Mouse (Mus musculus) ES-E14 (cell line): ENCODE results near the gene Slc25a22. TPM values are rescaled to one million over a fixed set of nuclear protein-coding genes. Genes with fewer than 3 reads are reported as not detected.
A peak's percentile ranks its signal among the peaks of the same experiment; 100 is the strongest.

ENCODE experiments used
- DNase-seq: peaks from one replicate; pipeline ENCODE4 v3.0.0-alpha.2; 2013; ENCODE audit warnings: low read depth, low spot score
- H3K27ac ChIP-seq: 2 replicates; pipeline ENCODE4 v1.5.1; 2012; ENCODE audit warnings: low read depth, mild to moderate bottlenecking, low read length, moderate library complexity, mixed read lengths; ENCODE audit not compliant: poor library complexity, insufficient read depth, severe bottlenecking
- H3K36me3 ChIP-seq: 2 replicates; pipeline ENCODE4 v1.6.1; 2012; ENCODE audit warnings: mild to moderate bottlenecking, low read length, moderate library complexity, mixed read lengths; ENCODE audit not compliant: control insufficient read depth, poor library complexity, insufficient read depth, severe bottlenecking
- H3K4me1 ChIP-seq, 2 experiments: fragments of 150-350 bp in 1 of 2; sonication (generic) in 1 of 2; 2 replicates each; pipeline ENCODE4 v1.6.1; 2012; ENCODE audit warnings: low read length in 2 of 2, mild to moderate bottlenecking in 1 of 2, mixed read lengths in 1 of 2; ENCODE audit not compliant: control insufficient read depth in 2 of 2, insufficient read depth in 2 of 2, poor library complexity in 1 of 2
- H3K4me3 ChIP-seq, 2 experiments: fragments of 150-350 bp in 1 of 2; sonication (generic) in 1 of 2; 2 replicates each; pipeline ENCODE4 v1.5.1; 2012; ENCODE audit warnings: low read length in 2 of 2, low read depth in 1 of 2, mild to moderate bottlenecking in 1 of 2, mixed read lengths in 1 of 2; ENCODE audit not compliant: insufficient read depth in 1 of 2, poor library complexity in 1 of 2, severe bottlenecking in 1 of 2
- H3K9ac ChIP-seq: 2 replicates; pipeline ENCODE4 v1.6.1; 2012; ENCODE audit warnings: low read depth, mild to moderate bottlenecking, low read length, mixed read lengths; ENCODE audit not compliant: poor library complexity, insufficient read depth, severe bottlenecking
- H3K9me3 ChIP-seq: fragments of 150-350 bp; sonication (generic); 2 replicates; pipeline ENCODE4 v1.6.1; 2012; ENCODE audit warnings: low read depth, mild to moderate bottlenecking, low read length; ENCODE audit not compliant: control insufficient read depth, insufficient read depth
- CHD2 ChIP-seq: IDR thresholded peaks from 2 replicates; pipeline ENCODE4 v1.6.1; 2014; ENCODE audit warnings: mild to moderate bottlenecking, low read depth, low read length, inconsistent platforms
- HCFC1 ChIP-seq: IDR thresholded peaks from 2 replicates; pipeline ENCODE4 v1.6.1; 2012; ENCODE audit warnings: low read length, inconsistent platforms, borderline replicate concordance; ENCODE audit not compliant: insufficient read depth
- MAFK ChIP-seq: IDR thresholded peaks from 2 replicates; pipeline ENCODE4 v1.6.1; 2014; ENCODE audit warnings: mild to moderate bottlenecking, low read depth, low read length, inconsistent platforms; ENCODE audit not compliant: insufficient read depth
- ZC3H11A ChIP-seq: IDR thresholded peaks from 2 replicates; pipeline ENCODE4 v1.6.1; 2012; ENCODE audit warnings: low read depth, mild to moderate bottlenecking, inconsistent platforms, low read length, borderline replicate concordance
- ZNF384 ChIP-seq: IDR thresholded peaks from 2 replicates; pipeline ENCODE4 v1.6.1; 2012; ENCODE audit warnings: low read depth, low read length, inconsistent platforms
- in situ Hi-C, 2 experiments: fragments of 600-800 bp; cut with MboI; formaldehyde crosslinking; loops; one replicate each; pipeline ENCODE4 v1.15.1; 2025; ENCODE audit warnings: low sequenced_read_pairs in 2 of 2, inconsistent platforms in 1 of 2; ENCODE audit not compliant: unreplicated experiment in 2 of 2
- total RNA-seq: library from RNA; depleted of rRNA; stranded (reverse); fragments of 300-350 nt; gene quantifications from 2 replicates; pipeline ENCODE4 v1.2.3, GENCODE M21; 2012

Slc25a22 gene
- total RNA-seq, 1 experiment, result 16.2 TPM

DNA sequence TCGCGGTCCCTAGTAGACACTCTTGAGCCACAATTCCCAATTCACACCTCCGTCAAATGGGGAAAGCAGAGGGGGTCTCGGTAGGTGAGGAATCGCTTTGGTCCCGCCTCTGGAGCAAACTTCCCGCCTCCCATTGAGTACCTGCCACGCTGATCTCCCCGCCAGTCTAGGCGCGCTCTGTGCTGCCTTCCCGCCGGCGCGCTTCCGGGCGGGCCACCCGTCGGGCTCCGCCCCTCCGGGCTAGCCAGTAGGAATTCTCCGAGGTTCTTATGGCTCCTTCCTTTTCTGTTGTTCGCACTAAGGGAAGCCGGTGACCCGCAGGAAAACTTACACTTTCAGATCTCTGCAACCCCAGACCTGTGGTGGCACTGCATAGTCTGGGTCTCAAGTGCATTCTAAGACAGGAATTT is 6.1 kb upstream of the Slc25a22 start, which contains the start of gene Pidd1:
Gene Pidd1 (minus strand): TSS at position 198 of the 410 bp plus-strand sequence.
- Histone ChIP-seq H3K9ac (peak within 1 kb of the TSS; percentile 83), H3K9me3 (no peaks in the 10 kb centered on the region), H3K36me3 (peaks cover 47% of the 10 kb centered on the region), H3K27ac (peak within 1 kb of the TSS; percentile 14), H3K4me3 (peak within 1 kb of the TSS; percentile 61 to 89), H3K4me1 (peaks cover 0 to 15% of the 10 kb centered on the region in 2 experiments; a peak in 2 of 4 replicates)
- DNase-seq, result peak; percentile 83
- in situ Hi-C loops, result no loop called here
- TF ChIP-seq HCFC1 (peak; percentile 56; the same call in 1 of the 2 replicates), CHD2 (no peak)

DNA sequence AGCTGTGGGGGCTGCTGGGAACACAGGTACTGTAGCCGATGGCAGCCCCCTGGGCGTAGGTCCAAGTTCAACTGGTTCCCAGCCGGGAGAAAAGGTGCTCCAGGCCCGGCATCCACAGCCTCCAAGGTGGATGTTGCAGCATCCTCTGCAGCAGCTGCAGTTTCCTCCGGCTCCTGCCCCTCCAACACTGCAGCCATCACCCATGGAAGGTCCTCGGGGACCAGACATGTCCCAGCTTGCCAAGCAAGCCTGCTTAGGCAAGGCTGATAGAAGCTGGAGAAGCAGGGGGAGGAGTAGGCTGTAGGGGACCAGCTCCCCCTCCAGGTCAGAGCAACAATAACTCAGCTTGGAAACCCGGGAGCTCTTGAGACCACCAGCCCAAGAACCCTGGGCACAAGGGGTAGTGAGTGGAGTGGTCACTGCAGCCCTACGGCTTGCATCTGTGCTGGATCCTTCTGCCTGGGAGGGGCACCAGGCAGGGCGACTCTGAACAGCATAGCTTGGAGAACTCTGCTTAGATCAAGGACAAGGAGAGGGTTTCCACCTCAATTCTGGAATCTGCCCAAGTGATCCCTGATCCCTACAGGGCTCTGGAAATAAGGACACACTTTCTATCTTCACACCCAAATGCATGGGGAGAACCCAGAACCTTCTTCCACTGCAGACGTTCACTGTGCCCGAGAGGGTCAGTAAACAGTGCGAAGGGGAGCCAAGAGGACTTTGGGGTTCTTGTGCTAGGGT is 5.6 kb upstream of the Slc25a22 start:
- no peak for TF ChIP-seq ZNF384
- TF ChIP-seq CHD2, result no peak
- TF ChIP-seq ZC3H11A, result no peak
- no peak for TF ChIP-seq MAFK
- no peak for TF ChIP-seq HCFC1
- peaks cover 0 to 15% of the 10 kb centered on the region in 2 experiments; a peak in 2 of 4 replicates for H3K4me1 ChIP-seq
- in situ Hi-C loops, result no loop called here

DNA sequence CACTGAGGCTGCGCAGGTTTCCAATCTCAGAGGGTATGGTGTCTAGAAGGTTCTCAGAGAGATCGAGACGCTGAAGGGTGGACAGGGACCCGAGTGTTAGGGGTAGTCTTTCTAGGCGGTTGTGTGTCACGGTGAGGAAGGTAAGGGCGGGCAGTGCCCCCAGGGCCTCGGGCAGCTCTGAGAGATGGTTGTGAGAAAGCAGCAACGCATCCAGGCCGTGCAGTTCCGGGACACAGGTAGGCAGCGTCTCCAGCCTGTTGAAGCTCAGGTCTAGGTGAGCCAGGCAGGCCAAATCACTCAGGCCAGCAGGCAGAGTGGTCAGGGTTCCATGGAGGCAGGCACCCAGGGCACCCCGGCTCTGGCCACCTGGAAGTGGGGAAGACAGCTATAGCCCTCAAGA is 4.5 kb upstream of the Slc25a22 start:
- no peak for DNase-seq
- in situ Hi-C loops, result no loop called here
- TF ChIP-seq MAFK (no peak), HCFC1 (no peak), ZC3H11A (no peak), ZNF384 (no peak), CHD2 (no peak)
- peaks cover 48% of the 10 kb centered on the region for H3K36me3 ChIP-seq
- no peaks in the 10 kb centered on the region for H3K9me3 ChIP-seq
- H3K27ac ChIP-seq, result no peak overlapping the region
- H3K4me1 ChIP-seq, result peaks cover 0 to 15% of the 10 kb centered on the region in 2 experiments; a peak in 2 of 4 replicates
- peak overlapping the region; percentile 61 to 89 for H3K4me3 ChIP-seq
- peak overlapping the region; percentile 83; the same call in 1 of the 2 replicates for H3K9ac ChIP-seq

More for the DNA sequence above, 5.6 kb upstream of the Slc25a22 start:
- no peaks in the 10 kb centered on the region for H3K9me3 ChIP-seq
- DNase-seq, result no peak
- H3K4me3 ChIP-seq, result peak overlapping the region; percentile 61 to 89
- H3K36me3 ChIP-seq, result peaks cover 47% of the 10 kb centered on the region
- peak overlapping the region; percentile 83 for H3K9ac ChIP-seq
- peak overlapping the region; percentile 14 for H3K27ac ChIP-seq

DNA sequence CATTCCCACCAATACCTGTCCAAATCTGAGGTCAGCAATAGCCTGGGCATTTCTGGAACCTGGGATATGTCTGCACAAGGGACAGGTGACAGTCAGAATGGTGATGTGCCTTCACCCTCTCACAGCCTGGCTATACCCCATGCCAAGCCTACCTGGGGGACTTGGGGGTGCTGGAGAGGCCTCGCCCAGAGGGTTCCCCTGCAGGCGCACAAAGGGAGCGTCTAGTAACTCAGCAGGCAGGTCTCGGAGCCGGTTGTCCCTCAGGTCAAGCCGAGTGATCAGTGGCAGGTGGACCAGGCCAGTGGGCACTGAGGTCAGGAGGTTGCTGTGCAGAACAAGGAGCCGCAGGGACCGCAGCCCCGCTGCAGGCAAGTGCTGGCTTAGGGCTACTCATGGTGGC is 3.8 kb upstream of the Slc25a22 start:
- H3K36me3 ChIP-seq, result peaks cover 48% of the 10 kb centered on the region
- in situ Hi-C loops, result no loop called here
- TF ChIP-seq ZNF384 (no peak), HCFC1 (no peak), CHD2 (no peak), MAFK (no peak), ZC3H11A (no peak)

More for the DNA sequence above, 3.8 kb upstream of the Slc25a22 start:
- Histone ChIP-seq H3K4me3 (no peak overlapping the region), H3K4me1 (peaks cover 3 to 16% of the 10 kb centered on the region in 2 experiments; a peak in 2 of 4 replicates), H3K27ac (no peak overlapping the region), H3K9me3 (no peaks in the 10 kb centered on the region), H3K9ac (no peak overlapping the region)
- no peak for DNase-seq
